Mouse (Mus musculus): Measurements from ENCODE around the gene Slamf7. TPM values are rescaled to one million over a fixed set of nuclear protein-coding genes. Genes with fewer than 3 reads are reported as not detected.

The Slamf7 gene
- polyA plus RNA-seq (2017; shearing (Covaris generic)) = 10 to 100 TPM; 12.5 to 13.1 TPM

DNA sequence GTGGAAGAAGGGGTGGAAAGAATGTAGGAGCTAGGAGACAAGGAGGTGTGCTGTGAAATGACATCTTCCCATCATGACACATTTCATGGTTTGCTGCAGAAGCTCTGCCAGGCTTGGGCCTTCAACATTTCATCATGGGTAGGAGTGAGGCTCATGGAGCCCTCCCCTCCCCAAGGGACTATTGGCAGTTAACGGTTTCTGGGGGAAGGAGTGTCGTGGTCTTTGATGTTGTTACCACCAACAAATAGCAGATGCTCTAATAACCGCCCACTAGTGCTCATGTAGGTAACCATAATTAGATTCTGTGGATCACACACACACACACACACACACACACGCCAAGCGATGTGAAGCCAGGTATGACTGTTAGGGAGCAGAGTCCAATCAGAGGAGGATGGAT, at the start of gene Slamf7:
Gene Slamf7, minus strand, starts transcription at position 302 of the 400 bp plus-strand sequence.
- ATAC-seq = no peak

DNA sequence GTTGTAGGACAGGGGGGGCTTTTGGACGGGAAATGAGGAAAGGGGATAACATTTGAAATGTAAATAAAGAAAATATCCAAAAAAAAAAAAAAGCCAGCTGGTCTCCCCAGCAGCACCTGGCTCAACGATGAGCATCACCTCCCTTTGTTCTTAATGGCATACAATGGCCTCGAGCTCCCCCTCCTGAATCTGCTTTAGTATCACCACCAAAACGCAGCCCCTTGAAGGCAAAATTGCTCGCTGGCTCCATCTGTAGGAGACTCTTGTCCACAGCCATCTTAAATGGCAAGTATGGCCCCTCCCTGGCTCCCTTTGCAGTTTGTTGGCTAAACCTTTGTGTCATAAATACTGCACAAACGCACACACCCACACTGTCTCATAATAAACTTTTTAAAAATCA, 46.1 kb upstream of the Slamf7 start:
- peak; percentile 96 for ATAC-seq

DNA sequence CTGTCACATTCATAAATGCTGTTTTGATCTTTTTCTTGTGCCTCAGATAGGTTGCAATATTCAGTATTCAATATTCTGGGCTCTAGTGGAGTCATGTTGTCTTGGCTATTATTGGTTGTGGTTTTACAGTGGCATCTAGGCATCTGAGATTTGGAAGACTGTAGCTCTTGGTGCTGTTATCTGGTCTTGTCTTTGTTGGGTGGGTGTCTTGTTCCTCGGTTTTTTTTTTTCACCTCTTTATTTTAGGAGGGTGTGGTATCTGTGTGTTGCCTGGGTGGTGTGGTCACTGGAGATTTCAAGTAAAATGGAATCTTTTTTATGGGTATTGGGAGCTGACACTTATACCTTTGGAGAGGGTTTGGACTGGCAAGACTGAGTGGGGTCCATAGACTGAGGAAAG, 41.1 kb upstream of the Slamf7 start:
- no peak for ATAC-seq

DNA sequence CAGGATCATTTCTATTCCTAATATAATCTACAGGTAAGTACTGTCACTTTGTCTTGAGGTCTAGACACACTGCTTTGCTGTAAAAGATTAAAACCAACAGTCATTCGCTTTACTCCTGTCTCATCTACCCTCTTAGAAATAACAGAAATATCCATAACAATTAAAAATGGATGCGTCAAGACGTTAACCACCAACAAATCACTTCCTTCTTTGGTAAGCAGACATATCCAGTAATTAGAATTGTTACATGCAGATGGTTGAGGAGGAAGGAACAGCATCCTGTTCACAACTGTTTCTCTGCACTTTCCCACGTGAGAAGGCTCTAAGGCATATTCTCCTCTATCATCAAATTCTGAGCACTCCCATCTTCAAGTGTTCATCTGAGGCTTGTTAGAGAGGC, 34.5 kb upstream of the Slamf7 start:
- peak; percentile 68 for ATAC-seq

DNA sequence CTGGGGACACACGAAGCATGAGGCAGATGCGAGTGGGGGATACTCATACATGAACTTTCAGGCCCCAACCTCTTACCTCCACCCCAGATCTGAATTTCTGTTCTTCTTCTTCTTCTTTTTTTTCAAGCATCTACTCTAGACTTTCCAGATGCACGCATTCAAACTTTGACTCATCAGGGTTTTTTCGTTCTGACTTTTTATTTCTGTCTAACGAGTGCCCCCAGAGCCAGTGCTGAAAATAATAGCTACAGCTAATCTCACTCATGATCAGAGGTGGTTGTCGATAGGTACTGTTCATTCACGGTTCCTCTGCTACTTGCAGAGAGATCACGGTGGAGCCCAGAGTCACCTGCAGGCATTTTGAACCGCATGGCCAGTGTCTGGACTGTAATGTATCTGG, 32.1 kb upstream of the Slamf7 start:
- peak; percentile 67 for ATAC-seq

DNA sequence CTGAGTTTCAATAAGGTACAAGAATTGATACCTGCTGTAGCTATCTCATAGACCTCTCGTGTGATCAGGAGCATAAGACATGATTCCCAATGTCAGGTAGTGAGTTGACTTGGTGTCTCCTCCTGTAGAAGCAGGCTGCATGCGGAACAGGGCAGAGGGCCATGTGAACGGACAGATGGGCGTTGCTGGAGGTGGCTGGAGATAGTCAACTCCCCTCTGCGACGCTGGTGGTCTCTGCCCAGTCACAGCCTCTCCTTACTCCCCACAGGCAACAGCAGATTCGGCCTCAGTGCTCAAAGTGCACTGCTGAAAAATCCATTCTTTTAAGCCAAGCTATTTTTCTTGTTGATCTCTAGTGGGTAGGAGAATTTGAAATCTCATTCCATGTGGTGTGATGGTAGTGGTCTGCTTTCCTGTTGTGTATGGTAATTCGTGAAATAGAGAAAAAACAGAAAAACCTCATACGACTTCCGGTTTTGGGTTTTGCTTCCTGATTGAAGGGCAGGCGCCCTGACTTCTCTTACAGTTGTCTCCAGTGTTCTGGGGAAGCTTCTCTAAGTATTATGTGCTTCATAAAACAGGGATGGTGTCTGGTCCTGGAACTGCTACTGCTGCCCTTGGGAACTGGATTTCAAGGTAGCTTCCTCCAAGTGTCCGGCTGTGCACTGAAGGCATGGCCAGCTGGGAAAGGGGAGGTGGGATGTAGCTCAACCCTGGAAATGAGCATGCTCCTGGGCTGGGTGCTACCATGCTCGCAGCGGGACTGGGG, 28.9 kb upstream of the Slamf7 start, which contains the start of gene Cd48:
Gene Cd48, plus strand, starts transcription at position 479 of the 769 bp plus-strand sequence.
- ATAC-seq = peak; percentile 66

DNA sequence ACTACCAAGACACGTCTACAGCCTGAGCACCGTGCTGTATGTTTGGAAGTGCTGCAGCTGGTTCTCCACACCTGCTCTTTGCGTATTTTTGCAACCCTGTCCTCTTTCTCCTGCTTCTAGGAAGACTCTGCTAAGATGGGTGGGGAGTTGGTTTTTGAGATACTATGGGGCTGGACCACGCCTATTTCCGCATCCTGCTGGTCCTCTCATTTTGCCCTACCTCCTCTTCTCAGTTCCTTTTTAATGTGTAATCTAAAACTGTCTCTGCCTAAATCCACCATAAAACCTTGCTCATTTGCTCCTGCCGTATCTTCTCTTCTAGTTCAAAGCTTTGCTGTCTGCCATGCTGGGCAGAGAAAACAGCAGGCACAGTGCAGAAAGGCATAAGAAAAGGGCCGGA, 28.2 kb upstream of the Slamf7 start:
- peak; percentile 67 for ATAC-seq

DNA sequence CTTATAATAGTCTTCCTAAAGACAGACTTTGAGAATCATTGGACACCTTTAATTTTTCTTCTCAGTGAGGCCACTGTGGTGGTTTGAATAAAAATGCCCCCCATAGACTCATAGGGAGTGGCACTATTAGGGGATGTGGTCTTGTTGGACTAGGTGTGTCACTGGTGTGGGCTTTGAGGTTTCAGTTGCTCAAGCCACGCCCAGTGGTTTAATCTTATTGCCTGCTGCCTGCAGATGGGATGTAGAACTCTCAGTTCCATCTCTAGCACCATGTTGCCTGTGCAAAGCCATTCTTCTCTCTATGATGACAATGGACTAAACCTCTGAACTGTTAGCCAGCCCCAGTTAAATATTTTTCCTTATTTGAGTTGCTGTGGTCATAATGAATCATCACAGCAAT, 24.9 kb upstream of the Slamf7 start:
- ATAC-seq = no peak

DNA sequence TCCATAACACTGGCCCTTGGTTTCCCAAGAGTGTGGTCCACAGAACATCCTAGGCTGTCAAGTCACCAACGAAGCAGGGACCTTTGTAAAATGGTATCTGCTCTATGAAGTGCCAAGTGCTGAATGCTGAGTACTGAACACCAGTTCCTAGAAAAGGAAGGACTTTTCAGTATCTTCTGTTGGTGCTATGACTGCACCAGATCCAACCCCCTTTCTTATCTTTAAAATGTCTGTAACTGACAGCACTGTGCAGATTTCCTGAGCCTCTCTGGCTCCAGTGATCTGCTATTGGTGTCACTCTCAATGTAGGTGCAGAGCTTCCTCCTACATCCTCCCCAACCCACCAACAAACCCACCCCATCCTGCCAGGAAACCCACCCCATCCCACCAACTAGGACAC, 21.6 kb upstream of the Slamf7 start:
- peak; percentile 40 for ATAC-seq

DNA sequence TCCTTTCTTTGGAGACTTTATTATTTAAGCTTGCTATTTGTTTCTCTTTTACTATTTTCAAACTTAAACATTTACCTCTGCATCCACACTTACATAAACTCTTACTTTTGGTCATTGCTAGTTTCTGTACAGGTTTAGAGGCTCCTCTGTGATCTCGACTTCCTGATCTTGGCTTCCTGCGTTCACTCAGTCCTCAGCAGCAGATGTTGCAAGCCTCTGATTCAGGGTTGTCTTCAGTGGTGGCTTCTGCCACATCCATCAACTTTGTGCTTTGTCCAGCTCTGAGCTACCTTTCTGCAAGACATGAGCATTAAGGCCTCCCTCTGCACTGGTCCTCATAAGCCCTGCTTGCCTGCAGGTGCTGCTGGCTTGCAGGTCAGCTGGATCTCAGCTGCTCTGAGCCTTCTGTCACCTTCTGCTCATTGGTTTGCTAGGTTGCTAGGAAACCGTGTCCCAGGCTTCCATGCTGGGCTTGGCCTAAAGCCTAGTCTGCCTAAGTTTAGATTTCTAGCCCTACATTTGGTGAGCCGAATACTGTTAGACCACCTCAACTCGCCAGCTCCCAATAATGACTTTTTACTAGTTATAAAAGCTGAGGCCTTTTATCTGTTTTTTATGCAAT, 20.1 kb upstream of the Slamf7 start:
- ATAC-seq = peak; percentile 68

DNA sequence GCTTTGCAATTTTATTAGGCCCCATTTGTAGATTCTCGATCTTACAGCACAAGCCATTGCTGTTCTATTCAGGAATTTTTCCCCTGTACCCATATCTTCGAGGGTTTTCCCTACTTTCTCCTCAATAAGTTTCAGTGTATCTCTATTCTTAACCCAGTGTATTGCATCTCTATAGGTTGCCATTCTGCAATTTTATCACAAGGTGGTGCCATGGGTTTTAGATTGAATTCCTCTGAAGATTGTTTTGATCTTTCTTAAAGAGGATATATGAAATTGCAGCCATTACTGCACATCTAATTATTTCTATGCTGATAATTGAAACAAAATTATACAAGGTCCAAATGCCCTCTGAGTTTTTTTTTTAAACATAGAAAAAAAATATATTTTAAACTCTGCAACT, 19.6 kb upstream of the Slamf7 start:
- peak; percentile 66 for ATAC-seq

DNA sequence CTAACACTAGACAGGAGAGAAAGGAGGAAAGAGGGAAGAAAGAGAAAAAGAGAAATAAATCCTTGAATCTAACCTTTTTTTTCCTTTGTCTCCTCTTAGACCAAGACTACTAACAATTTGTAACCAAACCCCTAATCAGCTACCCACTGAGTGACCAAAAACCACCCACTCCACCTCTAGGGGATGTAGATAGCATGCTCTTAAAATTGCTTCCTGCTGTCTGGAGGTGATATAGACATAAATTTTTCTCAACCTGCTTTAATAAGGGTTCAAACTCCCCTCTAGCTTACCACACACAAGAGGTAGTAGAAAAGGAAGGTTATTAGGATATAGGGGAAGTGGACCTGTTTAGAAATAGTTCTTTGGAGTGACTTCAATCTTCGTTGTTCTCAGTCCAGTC, 14.3 kb upstream of the Slamf7 start:
- ATAC-seq = no peak

DNA sequence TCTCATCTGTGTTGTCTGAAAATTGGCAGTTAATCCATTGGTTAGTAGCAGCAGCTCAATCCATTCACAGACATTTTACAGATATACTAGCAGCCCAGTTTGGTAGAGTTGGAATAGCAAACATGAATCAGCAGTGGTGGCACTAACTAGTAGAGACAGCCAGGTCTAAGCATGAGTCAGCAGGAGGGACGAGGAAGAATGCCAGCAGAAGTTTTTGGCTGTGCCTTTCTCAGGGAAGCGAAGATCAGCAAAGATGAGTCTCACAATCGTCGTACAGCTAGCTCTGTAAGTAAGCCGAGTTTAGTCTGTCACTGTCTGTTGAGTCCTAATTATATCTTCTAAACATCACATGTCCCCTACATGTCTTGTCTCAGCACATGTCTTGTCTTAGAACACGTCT, 13.5 kb upstream of the Slamf7 start:
- ATAC-seq = no peak

DNA sequence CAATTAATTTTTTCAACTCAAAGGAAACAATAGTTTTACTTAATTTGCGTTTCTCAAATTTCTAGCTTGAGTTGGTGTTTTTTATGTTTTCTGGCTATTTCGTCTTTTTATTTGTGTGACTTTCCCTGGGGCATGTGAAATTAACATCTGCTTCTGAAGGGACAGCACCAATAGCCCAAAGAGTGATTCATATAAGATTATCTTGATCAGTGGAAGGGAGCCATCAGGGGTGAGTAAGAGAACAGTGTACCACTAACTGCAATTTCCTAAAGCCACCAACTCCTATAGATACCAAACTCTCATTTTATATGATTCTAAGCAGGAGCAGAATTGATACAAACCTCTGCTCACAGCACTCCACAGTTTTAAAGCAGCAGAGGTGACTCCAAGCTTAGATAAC, 10.9 kb upstream of the Slamf7 start:
- ATAC-seq = peak; percentile 50

DNA sequence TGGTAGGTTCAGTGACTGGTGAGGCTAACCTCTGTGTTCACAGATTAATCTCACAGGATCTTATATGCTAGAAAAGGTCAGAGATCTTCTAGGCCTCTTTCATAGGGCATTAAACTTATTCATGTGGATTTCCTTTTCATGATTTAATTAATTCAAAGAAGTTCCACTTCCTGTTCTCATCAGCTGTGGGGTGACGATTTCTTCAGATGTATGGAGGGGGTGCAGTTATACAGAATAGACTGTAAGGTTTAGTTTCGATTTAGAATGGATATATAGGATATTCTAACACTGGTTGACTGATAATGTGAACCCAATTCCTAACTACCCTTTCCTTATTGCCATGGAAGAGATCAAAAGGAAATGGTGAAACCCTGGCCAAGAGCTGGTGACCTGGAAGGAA, 8.6 kb upstream of the Slamf7 start:
- peak; percentile 94 for ATAC-seq

DNA sequence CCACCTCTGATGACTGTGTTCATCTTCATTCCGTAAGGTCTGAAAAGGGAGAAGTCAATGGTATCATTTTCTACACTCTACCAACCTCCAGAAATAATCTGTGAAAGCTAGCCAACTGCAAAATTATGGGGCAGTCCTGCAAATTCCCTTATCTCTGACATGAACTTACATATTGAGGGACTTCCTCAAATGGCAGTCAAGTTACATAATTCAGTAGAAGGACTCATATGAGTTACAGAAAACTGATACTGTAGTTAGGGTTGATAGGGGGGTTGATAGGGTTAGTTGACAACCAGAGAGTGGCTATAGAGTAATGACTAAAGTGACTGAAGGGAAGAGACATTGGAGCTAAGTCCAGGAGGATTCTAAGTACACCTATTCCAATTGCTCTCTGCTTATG, 7.6 kb upstream of the Slamf7 start:
- no peak for ATAC-seq

DNA sequence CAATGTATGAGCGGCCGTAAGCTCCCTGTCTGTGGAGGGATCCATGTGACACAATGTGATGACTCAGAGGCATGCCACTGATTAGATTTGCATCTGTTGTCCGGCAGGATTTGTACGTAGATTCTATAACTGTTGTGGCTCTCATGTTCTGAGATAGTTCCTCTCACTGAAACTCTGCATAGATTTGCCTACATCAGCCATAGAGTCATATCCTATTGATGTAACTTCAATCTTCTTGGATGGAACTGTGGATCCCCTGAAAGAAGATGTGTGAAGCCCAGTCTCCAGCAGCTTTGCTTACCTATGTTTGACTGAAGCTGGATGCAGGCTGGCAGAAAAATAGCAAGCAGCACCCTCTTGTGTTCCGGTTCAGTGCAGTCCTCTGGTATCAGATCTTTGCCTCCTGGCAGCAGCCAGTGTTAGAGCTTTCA, 5.7 kb upstream of the Slamf7 start:
- ATAC-seq = no peak

DNA sequence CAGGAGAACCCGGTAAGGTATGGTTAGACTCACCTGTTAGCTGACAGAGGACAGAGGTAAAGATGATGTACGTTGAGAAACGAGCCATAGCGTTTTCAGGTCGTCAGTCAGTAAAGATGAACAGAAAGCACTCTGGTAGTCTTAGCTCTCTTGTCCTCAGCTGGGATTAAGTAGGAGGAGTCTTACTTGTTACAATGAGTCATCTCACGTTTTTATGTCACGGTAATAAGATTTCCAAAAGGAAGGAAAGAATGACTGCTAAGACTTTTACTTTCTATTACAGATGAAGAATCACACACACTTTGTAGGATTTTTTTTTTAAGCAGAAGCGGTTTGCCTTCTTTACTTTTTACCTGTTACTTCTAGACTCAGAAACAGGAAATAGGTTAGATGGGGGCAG, 4.0 kb downstream of the Slamf7 start:
- ATAC-seq = peak; percentile 95

DNA sequence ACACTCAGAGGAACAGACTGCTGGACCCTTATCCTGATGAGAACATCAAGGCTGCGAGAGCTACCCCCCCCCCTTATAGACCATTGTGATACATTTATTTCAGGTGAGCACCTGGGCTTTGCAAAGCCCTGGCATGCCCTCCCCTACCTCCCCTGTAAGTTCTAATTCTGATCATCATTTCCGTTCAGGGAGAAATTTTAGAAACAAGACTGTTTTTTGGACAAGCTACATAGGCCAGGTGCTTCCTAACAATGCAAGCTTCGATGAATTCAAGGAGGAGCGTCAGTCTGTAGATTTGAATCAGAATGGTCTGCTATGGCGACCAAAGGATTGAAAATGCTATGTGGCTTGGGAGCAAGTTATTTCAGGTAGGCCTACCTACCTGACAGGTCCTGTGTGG, 5.1 kb downstream of the Slamf7 start:
- no peak for ATAC-seq

DNA sequence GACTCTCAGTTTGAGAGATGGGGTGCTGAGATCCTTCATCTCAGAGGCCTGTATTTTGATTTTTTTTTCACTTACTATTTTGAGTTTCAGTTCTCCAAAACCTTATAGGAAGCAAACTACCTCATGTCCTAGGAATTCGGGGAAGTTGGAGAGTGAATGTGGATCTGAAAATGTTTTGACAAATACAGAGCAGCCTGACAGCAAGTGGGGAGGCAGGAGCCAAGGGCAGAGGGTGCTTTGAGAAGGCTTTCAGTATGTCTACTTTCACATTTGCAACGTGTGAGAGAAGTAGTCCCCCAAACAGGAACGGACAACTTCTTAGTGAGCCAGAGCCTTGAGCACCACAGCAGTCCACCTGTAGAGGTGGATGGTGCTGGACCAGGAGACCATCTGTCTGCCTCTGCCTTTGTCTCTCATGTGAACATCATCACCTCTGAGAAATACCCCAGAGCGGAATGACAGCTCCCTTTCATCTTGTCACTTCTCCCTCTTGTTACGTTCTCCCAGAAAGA, 6.3 kb downstream of the Slamf7 start:
- ATAC-seq = no peak

DNA sequence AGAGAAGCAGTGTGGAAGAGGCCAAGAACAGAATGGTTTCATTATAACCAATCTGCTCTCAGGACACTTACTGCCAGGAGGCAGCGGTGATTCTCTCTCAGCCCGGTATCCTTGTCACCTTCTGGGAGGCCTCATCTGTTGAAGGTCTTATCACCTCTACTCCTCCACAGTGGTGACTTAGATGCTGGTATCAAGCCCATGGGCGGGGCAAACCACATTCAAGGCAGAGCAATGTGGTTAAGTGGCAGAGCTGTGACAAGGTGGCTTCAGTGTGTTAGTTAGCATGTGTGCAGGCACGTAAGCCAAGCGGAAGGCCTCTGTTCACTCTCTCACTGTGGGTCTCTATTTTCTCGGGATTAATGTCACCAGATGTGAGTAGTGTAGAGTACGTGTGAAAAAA, 9.2 kb downstream of the Slamf7 start:
- ATAC-seq = peak; percentile 93

DNA sequence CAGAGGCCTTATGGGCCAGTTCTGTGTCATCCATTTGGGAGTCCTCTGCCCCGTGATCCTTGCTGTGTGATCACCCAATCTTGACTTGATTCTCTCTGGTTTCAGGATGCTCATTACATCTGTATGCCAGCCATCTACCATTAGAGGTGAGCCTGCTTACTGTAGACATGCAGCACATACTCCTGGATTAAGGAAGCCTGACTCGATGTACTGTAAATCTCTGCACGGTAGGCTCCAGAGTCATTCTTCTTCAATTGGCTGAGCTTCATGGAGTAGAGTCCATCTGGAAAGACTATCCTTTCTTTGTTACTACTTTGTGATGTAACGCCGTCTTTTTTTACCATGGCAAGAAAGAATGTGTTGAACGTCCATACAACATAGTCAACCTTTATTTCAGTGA, 12.0 kb downstream of the Slamf7 start:
- no peak for ATAC-seq

DNA sequence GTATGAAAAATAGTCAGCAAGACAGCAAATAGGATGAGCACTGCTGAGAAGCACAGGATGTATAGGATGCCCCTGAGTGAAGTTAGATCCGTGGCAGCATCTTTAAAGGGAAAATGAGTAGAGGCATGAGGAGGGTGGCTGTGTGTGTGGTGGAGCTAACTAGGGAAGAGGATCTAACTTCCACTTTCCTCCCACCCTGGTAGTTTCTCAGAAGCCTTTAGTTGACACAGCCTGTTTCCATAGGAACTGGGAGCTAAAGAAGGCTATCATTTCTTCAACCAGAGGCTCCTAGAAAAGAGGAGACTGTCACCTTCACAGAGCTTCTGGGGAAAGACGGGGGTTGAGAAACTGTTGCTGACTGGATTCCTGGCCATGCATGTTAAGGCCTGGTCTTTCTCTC, 14.1 kb downstream of the Slamf7 start:
- no peak for ATAC-seq

DNA sequence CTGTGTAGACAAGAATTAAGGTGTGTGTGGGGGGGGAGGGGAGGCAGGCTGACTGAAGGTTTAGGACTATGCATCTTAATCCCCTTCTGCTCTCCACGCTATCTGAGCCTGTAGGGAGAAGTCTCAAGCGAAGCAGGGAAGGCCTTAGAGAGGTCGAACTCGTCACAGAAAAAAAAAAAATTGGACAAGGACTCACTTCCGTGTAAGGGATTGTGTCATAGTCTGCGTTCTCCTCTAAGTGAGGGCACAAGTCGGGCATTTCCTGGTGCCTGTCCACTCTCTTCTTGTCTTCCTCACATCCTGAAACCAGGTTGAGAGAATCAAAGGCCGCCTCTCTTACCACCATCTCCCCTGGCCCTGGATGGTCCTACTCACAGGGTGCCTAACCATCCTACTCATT, 15.7 kb downstream of the Slamf7 start:
- ATAC-seq = no peak
